Mouse (Mus musculus): ENCODE measurements around the gene Irx6.

DNA sequence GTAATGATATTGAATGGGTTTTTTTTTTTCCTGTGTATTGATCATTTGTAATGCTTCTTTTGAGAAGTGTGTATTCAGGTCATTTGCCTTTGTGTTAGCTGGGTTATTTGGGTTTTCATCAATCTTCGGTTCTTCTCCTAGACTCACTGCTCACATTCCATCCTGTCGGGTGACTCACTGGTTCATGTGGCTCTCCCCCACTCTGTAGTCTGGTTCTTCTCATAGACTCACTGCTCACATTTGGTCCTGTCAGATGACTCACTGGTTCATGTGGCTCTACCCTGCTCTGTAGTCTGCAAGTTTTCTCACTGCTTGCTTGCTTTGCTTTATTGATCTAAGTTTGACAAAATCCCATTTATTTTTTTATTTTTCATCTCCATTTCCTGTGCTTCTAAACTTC lies 32.2 kb downstream of the Irx6 start:
- TF ChIP-seq POLR2A (IDR thresholded peaks at IDR 0.05; ENCODE audit: extremely low read depth, insufficient read depth, low read length) = no peak
- TF ChIP-seq CTCF (IDR thresholded peaks at IDR 0.05; ENCODE audit: low read depth, low read length) = no peak
